Mouse (Mus musculus) spleen, postnatal 36 days (tissue): ENCODE results near the gene Nhej1.

Experiments used
- DNase-seq, 2 experiments: peaks; one replicate each; pipeline ENCODE4 v3.0.0; 2022; ENCODE audit warnings: low spot score in 2 of 2, mixed read lengths in 1 of 2

Nhej1 gene

DNA sequence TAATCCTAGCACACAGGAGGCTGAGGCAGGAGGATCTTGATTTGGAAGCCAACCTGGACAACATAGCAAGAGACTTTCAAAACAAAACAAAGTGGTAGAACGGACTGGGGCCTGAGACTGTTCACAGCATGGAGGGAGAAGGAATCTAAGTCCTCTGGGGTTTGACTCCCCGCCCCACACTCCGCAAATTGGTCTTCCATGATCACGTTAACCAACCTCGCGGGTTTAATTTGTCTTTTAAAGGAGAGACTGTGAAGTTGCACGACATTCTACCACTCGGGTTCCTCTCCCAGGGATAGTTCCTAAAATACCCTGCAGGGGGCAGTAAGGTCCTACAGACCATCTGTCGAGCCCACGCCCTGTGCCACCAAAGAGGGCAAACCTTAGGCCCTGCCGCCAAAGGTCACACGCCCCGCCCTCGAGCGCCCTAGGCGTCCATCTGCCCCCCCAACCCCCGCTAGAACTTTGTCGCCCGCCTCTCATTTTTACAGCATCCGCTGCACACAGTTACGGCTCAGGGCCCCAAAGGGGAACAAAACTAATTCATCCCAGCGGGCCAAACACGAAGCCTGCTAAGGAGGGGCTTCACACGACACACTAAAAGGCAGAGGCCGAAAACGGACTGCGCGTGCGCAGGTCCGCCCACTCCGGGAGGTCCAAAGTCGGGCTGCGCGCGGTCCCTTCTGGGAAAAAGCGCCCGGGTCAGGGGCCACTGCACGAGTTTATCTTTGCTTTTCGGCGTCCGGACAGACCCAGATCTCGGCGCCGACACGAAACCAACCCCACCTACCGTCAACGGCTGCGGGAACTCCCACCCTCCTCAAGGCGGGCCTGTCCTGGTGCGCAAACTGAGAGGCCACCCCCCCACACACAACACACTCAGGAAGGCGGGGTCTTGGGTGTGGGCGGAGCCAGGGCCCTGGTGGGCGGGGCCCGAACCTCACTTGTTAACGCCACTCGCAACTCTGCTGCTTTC is at the start of gene Nhej1:
Nhej1 (minus strand) TSS at position 855 of the 976 bp plus-strand sequence.
- peak; percentile 90 to 95 for DNase-seq

DNA sequence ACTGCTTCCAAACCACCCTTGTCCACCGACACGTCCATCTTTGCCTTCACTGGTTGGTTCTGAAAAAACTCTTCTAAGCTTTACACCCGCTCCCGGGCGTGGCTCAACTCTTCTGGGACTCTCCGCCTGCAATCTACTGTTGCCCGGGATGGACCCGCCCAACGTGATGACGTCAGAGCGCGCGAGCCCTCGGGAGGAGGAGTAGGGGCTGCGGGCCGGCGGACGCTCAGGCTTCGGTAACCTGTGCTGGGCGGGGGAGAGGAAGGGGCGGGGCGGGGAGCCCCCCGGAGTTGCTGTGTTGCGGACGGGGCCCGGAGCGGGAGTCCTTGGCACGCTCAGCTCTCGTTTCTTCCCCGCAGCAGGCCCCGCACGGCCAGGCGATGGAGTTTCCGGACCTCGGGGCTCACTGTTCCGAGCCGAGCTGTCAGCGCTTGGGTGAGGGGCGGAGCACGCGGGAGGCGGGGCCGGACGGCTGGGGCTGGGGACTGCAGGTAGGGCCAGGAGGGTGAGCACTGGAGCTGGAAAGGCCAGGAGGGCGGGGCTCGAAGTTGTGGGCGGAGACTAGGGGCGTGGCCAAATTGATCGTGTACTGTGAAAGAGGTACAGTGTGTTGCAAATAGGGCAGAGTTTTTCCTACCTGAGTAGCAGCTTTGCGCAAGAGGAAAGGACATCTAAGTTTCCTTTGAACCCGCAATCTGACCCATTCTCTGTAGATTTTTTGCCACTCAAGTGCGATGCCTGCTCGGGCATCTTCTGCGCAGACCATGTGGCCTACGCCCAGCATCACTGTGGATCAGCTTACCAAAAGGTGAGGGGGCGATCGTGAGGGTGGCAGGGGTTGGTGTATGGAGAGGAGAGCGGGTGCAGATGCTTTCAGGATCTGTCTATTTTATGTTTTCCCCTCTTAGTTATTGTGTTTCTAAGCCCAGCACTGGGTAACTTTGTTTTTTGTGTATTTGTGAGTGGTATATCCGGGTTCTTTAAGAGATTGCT is 43.8 kb upstream of the Nhej1 start, which contains the start of gene Zfand2b:
Zfand2b (plus strand) TSS at position 175 of the 993 bp plus-strand sequence.
- peak; percentile 96 to 97 for DNase-seq

DNA sequence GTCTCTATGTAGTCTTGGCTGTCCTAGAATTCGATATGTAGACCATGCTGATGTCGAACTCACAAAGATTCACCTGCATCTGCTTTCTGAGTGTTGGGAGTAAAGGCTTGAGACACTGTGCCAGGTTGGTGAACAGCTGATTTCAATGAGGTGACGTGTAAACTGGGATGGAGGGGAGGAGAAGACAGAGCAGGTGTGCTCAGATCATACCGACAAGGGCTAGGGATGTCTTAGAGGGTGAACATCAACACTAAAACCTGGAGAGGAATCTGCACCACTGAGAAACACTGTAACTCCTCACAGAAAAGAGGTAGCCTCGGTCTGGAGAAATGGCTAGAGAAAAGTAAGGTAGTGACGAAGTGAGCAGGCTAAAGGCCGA is 43.1 kb upstream of the Nhej1 start:
- DNase-seq, result no peak

DNA sequence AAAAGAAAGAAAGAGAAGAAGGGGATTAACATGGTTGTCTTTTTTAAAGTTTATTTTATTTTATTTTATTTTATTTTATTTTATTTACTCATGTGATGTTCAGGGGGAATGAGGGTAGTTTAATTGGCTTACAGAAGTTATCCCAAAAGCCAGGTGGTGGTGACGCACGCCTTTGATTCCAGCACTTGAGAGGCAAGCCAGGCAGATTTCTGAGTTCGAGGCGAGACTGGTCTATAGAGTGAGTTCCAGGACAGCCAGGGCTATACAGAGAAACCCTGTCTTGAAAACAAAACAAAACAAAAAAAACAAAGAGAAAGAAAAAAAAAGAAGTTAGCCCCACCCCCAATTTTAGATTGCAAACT is 35.2 kb upstream of the Nhej1 start:
- no peak for DNase-seq

DNA sequence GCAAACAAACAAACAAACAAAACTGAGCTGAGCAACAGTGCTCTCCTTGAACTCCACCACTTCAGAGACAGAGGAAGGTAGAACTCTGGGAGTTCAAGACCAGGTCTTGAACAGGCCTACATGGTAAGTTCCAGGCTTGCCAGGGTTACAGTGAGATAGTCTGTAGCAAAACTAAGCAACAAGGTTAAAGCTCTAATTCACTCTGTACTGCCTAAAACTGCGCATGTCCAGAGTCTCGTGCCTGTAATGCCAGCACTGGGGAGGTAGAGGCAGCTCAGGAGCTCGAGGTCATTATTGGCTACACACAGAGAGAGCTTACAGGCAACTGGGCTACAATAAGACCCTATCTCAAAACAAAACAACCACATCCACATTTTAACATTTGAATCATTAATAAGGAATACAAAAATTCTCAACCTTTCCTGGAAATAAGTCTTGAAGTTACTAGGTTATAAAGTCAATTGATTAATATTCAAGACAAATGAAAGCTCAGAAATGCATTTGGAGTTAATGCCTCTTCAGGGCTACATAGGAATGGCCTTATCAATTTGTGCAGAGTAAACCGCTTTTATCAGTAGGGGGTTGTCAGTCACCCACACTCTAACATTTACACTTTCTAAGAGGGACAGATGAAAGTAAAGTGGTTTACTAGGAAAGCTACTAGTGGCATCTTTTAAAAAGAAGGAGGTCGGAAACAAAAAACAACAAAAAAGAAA is 34.7 kb upstream of the Nhej1 start:
- DNase-seq, result no peak

DNA sequence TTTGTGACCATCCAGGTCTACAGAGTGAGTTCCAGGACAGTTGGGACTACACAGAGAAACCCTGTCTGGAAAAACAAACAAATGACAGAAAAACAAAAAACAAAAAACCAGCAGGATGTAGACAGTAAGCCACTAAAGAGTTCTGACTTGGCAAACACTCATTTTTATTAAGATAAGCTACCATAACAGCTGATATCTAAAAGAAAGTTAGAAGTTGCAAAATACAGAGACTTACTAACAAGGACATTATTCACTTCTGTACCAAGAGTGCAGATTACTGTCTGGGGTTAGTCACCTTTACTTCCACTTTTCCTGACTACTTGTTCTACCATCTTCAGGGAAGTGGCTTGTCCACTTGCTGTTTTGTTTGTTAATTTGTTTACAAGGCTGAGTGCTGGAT is 34.0 kb upstream of the Nhej1 start:
- DNase-seq, result no peak

DNA sequence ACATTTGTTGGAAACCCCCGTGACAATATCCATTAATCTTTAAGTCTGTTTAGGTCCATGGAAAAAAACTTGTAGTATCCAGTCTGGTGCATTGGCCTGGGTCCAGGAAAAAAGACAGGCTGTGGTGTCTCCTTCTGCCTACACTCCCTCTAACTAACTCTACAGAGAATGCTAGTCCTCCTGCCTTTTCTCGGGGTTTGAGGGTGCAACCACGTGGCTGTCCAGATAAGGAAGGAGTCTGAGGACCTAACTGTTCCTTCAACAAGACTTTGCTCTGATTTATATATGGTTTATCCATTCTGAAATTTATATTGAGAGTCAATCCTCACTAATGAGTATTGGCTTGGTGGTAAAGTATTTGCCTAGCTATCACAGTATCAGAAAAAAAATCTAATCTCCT is 30.8 kb upstream of the Nhej1 start:
- DNase-seq, result no peak

DNA sequence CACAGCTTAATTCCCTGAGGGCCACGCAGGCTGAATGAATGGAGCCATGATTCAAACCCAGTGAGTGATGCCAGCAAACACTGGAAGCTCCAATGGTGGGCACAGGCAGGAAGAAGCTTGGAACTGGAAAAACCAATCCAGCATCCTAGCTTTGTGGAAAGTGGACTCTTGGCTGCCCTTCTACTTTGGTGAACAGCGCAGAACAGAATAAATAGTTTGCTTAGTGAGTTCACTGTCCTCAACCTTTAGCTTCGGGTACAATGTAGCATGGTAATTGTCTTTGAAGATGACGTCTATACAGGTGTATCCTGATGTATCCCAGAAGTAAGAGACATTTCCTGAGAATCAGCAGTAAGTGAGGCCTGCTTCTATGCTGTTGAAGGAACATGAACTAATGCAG is 23.7 kb upstream of the Nhej1 start:
- DNase-seq, result no peak

DNA sequence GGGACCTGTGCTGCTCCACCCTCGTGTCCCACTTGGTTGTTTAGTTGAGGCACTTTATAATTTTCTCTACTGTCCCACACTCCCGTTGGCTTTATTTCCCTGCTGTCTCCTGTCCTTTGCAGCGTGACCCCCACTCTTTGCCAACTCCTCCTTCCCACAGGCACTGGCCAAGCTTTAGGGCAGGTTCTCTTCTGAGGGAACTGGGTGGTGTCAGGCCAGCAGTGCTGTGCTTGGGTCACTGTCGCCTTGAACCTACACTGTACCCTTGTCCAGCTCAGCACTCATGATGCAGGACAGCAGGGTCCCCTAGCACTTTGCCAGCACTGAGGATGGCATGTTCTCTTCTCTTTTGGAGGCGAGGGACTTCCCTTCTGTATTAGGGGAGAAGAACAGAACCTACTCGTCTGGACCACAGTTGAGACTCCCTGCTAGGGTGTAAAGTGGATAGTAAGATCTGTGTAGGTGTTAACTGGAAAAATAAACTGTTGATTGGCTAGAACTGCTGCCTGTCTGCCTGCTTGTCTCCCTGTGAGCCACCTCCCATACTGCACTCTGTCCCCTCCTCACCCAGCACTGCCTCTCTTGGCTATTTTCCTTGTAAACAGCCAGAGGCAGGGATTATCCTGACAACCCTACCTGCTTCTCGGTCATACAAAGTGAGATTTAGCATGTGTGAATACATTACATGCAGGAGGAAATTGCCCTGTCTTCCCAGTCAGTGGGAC is 22.6 kb upstream of the Nhej1 start:
- DNase-seq, result no peak

DNA sequence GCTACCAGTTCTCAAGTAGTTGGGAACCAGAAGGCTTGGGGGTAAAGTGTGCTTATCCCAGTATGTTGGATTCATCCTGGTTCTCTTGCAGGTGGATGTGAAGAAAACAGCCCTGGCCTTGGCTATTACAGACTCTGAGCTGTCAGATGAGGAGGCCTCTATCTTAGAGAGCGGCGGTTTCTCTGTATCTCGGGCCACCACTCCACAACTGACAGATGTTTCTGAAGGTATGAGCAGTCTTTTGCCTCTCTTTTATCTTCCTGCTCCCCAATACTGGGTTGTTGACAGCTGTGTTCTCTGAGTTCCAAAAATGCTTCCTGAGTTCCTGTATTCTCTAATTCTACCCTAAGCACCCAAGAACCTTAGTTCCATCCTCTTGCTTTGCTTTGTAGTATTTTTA is 20.6 kb upstream of the Nhej1 start:
- DNase-seq, result peak in 1 of 2 experiments; percentile 19

DNA sequence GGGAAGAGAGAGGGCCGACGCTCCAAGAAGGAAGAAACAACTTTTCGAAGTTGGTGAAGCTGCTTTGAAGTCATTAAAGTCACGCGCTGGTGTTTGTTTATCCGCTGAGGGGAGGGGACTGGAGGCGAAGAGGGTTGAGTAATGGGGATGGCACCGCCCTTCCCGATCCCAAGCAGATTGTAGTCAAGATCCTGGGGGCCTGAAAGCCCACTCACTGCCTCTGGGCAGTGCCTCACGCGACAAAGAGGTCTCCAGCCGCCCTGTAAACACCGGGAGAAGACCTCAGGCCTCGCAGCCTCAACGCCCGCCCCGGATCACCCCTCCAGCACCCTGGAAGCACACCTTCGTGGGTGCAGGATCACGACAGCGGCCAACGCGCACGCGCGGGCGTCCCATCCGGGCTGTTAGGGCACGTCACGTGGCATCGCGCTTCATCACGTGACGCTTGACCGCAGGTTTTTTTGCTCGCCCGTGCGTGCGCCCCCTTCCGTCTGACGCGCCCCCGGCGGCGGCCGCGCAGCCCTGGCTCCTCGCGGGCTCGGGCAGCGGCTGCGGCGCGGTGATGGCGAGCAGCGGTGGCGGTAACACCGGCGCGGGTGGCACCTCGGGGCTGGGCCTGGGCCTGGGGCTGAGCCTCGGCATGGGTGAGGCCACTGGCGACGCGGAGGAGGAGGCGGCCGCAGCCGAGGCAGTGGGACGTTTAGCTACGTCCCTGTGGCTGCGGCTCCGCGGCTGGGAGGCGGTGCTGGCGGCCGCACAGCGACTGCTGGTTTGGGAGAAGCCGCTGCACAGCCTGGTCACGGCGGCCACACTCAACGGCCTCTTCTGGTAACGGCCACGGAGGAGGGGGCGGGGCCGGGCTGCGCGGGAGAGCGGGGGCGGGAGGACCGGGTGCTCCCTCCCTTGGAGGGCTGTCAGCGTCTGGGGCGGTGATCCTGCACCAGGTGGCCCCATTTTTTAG is 17.6 kb upstream of the Nhej1 start, which contains the start of the genes Cnppd1 and Retreg2:
Cnppd1 (minus strand) TSS at position 411 of the 961 bp plus-strand sequence.
Retreg2 (plus strand) TSS at position 478 of the 961 bp plus-strand sequence.
- peak; percentile 95 to 97 for DNase-seq

DNA sequence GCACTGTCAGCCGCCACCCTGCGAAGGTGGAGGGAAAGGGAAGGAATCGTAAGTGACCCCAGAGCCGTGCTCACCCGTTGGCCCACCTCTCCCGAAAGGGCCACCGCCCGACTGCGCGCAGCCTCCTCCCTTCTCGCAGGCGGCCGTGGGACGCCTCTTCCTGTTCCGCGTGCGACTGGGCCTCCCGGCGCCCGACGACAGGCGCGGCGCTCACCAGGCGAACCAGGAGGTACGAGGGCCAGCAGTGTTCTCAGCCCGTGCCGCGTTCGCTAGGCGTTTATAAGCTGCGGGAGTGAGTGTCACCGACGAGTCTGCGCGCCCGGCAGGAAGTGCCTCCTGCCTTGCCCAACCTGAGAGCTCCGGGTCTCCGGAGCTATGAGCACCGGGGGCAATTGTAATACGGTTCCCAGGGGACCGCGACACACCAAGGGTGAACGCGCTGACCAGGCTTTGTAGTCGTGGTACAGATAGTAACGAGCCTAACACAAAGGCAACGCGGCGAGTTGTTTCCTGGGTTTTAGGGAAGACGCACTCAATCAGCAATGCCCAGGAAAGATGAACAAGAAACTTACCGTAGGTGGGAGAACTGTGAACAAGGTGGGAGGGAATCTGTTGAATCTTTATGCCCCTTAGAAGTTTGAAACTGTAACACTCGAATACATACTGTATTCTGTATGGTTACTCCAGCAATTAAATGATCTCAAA is 16.6 kb upstream of the Nhej1 start:
- peak; percentile 79 to 82 for DNase-seq

DNA sequence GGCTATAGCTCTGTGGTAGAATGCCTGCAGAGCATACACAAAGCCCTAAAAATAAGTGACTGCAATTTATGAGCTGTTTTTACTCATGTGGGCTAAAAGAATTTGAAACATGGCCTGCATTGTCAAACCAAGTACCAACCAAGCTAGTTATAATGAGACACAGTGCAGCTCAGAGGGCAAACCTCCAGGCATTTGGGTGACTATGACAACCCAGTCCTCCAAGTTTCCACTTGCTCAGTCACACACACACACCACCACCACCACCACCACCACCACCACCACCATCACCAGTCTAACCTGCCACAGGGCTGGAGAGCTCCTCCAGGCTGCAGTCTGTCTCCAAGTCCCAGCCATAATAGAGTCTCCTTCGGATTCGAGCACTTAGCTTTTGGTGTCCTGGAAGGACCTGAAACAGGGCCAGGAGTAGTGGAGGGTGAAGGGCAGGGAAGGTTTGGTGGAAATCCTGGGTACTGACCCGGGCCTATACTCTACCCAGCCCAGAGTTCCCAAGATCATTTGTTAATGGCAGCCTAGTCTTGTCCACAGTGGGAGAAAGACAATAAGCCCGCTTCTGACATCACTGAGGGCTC is 15.7 kb upstream of the Nhej1 start:
- no peak for DNase-seq

DNA sequence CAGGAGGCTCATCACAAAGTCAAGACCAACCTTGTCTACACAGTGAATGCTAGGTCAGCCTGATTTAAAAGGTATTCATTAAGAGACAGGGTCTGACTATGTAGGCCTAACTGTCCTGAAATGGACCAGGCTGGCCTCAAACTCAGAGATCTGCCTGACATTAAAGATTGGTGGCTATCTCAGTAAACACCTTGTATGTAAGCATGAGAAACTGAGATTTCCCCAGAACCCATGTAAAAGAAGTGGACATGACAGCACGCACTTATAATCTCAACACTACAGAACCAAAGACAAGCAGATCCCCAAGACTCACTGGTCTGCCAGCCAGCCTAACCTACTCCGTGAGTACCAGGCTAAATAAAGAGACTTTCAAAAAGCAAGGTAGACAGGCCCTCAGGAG is 13.4 kb upstream of the Nhej1 start:
- no peak for DNase-seq

DNA sequence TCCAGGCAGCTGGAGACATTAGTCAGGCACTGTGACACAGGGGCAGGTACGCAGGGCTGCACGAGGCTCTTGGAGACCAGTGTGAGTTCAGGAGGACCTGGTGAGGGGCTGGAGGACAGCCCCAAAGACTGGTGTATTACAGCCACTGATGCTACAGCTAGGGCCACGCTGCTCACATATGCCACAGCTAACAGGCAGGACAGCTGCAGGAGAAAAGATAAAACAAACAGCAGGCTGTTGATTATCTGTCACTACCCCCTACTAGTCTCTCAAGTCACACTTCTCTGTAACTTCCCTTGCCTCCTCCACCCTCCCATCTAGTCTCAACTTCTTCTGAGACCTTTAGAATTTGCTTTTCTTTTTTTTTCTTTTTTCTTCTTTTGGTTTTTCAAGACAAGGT is 11.7 kb upstream of the Nhej1 start:
- DNase-seq, result peak; percentile 30 to 53

DNA sequence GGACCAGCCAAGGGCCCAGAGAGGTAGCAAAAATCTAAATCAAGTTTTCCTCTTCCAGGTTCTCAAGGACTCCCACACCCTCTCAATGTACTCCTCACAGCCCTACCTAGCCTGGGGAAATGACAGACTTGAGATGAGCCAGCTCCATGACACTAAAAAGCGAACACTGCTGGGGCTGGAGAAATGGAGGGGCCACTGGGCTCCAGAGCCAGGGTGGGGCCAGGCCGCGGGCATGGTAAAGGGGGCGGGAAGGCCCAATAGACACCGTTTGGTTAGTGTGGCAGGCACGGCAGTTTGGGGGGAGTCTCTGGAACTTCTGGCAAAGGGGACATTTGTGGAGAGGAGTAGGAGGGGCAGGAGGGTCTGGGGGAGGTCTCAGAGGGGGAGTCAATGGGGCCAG is 11.3 kb upstream of the Nhej1 start:
- no peak for DNase-seq

DNA sequence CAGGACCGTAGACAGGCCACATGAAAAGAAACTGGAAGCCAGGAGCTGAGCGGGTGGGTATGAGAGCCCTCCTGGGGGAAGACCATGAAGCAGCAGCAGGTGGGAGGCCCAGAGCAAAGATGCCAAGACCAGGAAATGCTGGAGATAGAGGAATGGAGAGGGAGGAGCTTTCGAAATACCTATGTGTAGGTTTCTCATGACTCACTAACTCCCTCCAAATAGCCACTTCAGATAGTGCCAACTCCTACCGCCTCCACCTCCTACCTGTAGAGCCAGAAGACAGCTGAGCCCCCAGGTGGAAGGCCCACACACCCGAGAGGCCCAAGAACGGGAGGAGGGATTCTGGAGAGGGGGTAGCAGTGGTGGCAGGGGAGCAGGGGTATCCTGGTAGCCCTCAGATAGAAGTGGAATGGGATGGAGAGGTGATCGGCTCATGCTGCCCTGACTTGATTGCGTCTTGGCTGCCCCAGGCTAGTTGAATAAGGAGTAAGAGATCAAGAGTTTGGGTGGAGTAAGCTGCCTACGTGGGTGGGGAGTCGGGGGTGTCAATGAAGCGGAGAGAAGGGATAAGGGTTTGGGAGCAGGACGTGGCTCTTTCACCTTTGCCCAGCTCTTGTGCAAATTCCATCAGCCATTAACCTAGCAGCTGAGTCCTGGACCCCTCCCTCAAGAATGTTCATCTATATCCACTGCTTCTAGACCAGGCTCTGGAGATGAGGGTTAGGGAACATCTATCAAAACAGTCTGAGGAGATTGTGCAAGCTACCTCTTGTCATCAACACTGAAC is 8.6 kb upstream of the Nhej1 start, which contains the start of gene Slc23a3:
Slc23a3 (minus strand) TSS at position 470 of the 787 bp plus-strand sequence.
- DNase-seq, result no peak

DNA sequence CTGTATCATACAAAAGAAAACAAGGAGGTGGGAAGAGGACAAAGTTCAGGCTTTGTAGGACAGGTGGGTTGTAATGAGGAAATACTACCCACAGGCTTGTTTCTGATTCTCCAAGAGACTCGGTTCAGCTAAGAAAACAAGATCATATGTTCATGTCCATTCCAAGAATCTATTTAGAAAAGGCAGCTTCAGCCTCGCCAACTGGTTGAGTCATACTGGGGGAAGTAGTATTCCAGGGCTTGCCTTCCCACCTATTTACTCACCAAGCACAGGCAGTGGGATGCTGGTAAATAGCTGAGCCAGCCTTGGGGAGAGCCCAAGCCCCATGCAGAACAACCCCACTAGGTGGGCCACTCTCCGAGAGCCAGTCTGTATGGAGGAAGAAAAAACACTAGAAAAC is 3.6 kb upstream of the Nhej1 start:
- no peak for DNase-seq
